Mouse (Mus musculus) thymus, adult 2 months (tissue): ENCODE data around the gene Pex16. TPM values are rescaled to one million over a fixed set of nuclear protein-coding genes. Genes with fewer than 3 reads are reported as not detected.

ENCODE experiments used
- DNase-seq: peaks from one replicate; pipeline ENCODE4 v3.0.0; 2021
- H3K27ac ChIP-seq: fragments of 200-500 bp; 2 replicates; pipeline ENCODE4 v1.5.1; 2012; ENCODE audit warnings: low read length, control low read depth; ENCODE audit not compliant: control insufficient read depth, insufficient read depth
- H3K27me3 ChIP-seq: fragments of 200-500 bp; 2 replicates; pipeline ENCODE4 v1.6.1; 2012; ENCODE audit warnings: mild to moderate bottlenecking, low read length, moderate library complexity, mixed read lengths; ENCODE audit not compliant: control insufficient read depth, insufficient read depth
- H3K36me3 ChIP-seq: fragments of 200-500 bp; 2 replicates; pipeline ENCODE4 v1.6.1; 2012; ENCODE audit warnings: mild to moderate bottlenecking, low read length, moderate library complexity; ENCODE audit not compliant: control insufficient read depth, insufficient read depth
- H3K4me1 ChIP-seq: fragments of 200-500 bp; replicated peaks from 2 replicates; pipeline ENCODE4 v1.6.1; 2012; ENCODE audit warnings: low read length; ENCODE audit not compliant: control insufficient read depth, insufficient read depth
- H3K4me3 ChIP-seq: fragments of 200-500 bp; 2 replicates; pipeline ENCODE4 v1.5.1; 2012; ENCODE audit warnings: mild to moderate bottlenecking, low read length, control low read depth, moderate library complexity; ENCODE audit not compliant: control insufficient read depth, insufficient read depth
- CTCF ChIP-seq: fragments of 200-500 bp; IDR thresholded peaks from 2 replicates; pipeline ENCODE4 v1.5.1; 2012; ENCODE audit warnings: mild to moderate bottlenecking, control low read depth, low read length, moderate library complexity, borderline replicate concordance; ENCODE audit not compliant: control insufficient read depth, poor library complexity, insufficient read depth; ENCODE audit errors: extremely low read depth
- POLR2A ChIP-seq: fragments of 200-500 bp; IDR thresholded peaks from 2 replicates; pipeline ENCODE4 v1.6.1; 2012; ENCODE audit warnings: mild to moderate bottlenecking, low read length, control low read depth, moderate library complexity; ENCODE audit not compliant: control insufficient read depth, poor library complexity, insufficient read depth; ENCODE audit errors: extremely low read depth
- WGBS: fragments of 180-500 bp; shearing (Covaris S2); methylation state at CpG from one replicate; pipeline ENCODE4 v1.1.7; 2018; 5-methylcytosine and 5-hydroxymethylcytosine counted together
- polyA plus RNA-seq: library from polyadenylated mRNA; depleted of rRNA; stranded (reverse); fragments of >200 nt; gene quantifications from 2 replicates; pipeline ENCODE4 v1.2.3, GENCODE M21; 2012

Pex16 gene
- polyA plus RNA-seq, 1 experiment, result 78.0 TPM

DNA sequence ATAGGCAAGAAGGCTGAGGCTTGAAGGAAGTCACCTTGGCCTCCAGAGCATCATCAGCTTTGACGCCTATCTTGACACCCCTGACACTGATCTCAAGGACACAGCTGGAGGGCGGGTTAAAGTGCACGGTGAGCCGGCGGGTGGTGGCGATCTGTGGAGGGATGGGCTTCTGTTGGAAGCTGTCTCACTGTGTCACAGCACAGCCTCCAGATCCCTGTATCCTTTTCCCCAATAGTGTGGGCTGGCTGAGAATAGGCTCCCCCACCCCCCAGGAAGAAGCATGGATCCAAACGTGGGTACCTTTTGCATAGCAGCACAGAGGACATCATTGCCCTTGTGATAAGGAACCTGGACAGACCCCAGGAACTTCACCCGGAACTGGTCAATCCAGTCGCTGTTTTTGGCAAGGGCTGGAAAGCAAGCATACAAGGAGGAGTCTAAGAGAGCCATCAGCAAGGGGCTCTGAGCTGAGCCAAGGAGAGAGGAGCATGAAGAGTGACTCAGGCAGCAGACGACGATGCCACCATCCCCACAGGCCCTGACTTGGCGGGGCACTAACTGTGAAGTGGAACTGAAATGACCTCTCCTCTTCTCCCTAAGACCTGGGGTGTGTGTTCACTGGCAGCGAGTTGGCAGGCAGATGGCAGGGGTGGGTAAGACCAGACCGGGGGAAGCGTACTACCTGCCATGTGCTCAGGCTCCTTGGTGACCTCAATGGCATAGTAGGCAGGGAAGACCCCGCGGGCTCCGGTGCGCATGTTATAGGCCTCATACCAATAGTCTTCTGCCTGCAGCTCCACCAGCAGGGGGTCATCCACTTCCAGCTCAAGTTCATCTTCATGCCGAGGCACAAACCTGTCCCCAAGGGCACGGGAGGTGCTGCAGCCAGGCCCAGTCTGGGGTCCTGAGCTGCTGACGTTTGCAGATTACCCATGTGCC, 10.9 kb downstream of the Pex16 start:
- 88% methylated on average over 22 of the region's 22 CpGs for WGBS
- no peak overlapping the region for H3K27ac ChIP-seq
- peaks cover 7% of the 10 kb centered on the region; the same call in 1 of the 2 replicates for H3K27me3 ChIP-seq
- TF ChIP-seq POLR2A, result no peak
- no peak overlapping the region for H3K4me3 ChIP-seq
- H3K36me3 ChIP-seq, result peaks cover 10% of the 10 kb centered on the region; the same call in 1 of the 2 replicates
- DNase-seq, result no peak
- H3K4me1 ChIP-seq, result peaks cover 29% of the 10 kb centered on the region

DNA sequence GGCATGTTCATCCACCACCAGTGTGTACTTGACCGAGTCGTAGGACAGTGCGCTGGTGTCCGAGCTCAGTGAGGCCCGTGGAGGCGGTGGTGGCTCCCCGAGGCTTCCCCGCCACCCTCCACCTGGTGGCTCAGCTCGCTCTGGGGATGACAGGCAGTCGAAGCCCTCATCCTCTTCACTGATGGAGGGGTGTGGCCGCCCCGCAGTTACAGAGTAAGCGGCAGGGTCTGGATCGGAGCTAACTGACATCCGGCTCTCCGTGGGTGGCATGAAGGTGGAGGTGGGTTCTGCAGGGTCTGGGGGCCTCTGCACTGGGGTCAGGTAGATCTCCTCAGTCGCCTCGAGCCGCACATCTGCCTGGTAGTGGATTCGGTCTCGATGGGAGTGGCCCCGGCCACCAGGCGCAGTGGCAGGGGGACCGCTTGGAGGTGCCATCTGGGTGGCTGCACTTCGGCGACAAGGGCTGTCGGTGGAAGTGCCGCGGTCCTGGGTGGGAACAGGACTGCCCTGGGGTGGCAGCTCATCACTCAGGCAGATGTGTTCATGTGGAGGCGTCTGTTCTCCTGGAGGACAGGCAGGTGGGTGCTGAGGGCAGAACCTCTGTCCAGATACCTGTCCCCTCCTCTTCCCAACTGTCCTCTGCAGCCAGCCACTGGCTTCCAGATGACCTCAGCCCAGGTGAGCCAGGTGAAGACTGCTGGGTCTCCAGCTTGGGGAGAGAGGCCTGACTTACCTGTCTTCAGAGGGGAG, 12.5 kb downstream of the Pex16 start:
- Histone ChIP-seq H3K36me3 (no peaks in the 10 kb centered on the region), H3K4me3 (no peak overlapping the region), H3K27ac (no peak overlapping the region), H3K4me1 (peaks cover 29% of the 10 kb centered on the region), H3K27me3 (peaks cover 7% of the 10 kb centered on the region; the same call in 1 of the 2 replicates)
- no peak for TF ChIP-seq CTCF
- no peak for TF ChIP-seq POLR2A
- 95% methylated on average over 30 of the region's 30 CpGs for WGBS
- no peak for DNase-seq

DNA sequence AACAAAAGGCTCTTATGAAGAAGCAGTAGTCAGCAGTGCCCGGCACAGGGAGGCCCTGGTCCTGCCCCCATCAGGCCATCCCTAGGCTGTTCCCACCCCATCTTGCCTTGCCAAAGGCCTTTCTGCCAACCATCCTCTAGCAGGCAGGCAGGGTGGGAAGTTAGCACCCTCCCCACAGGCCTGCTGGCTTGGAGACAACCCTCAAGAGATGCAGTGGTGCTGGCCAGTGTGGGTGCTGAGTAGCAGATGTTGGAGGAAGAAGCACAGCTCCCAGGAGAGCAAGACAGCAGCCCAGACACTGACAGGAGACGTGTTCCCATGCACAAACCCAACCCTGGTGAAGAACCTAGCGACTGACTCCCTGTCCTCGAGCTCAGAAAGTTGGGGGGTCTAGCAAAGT, 13.2 kb downstream of the Pex16 start:
- H3K27ac ChIP-seq, result no peak overlapping the region
- H3K4me1 ChIP-seq, result peaks cover 29% of the 10 kb centered on the region
- no peaks in the 10 kb centered on the region for H3K36me3 ChIP-seq
- peaks cover 7% of the 10 kb centered on the region; the same call in 1 of the 2 replicates for H3K27me3 ChIP-seq
- H3K4me3 ChIP-seq, result no peak overlapping the region
- DNase-seq, result no peak
- TF ChIP-seq CTCF (no peak), POLR2A (no peak)
- WGBS, result 83% methylated on average over 4 of the region's 4 CpGs

DNA sequence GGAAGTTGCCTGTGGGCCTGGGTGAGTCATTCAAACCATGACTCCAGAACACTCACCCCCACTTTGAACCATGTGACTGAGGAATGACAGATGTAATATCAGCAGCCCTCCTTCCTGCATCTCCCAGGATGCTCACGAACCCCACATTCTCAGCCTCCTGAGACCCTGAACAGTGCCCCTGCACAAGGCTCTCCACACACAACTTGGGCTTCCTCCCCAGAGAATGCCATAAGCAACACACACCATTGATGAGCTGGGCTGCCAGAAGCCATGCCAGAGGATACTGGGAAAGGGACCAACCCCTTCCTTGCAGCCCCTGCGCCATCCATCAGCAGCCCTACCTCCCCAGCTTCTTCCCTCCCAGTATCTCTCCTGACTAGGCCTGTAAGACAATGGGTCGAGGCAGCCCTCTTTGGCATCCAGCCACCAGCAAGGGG, 13.6 kb downstream of the Pex16 start:
- H3K4me1 ChIP-seq, result peaks cover 27% of the 10 kb centered on the region
- 94% methylated on average over 3 of the region's 3 CpGs for WGBS
- H3K27ac ChIP-seq, result no peak overlapping the region
- TF ChIP-seq CTCF, result no peak
- H3K27me3 ChIP-seq, result peaks cover 7% of the 10 kb centered on the region; the same call in 1 of the 2 replicates
- no peak for DNase-seq
- H3K4me3 ChIP-seq, result no peak overlapping the region
- H3K36me3 ChIP-seq, result no peaks in the 10 kb centered on the region

DNA sequence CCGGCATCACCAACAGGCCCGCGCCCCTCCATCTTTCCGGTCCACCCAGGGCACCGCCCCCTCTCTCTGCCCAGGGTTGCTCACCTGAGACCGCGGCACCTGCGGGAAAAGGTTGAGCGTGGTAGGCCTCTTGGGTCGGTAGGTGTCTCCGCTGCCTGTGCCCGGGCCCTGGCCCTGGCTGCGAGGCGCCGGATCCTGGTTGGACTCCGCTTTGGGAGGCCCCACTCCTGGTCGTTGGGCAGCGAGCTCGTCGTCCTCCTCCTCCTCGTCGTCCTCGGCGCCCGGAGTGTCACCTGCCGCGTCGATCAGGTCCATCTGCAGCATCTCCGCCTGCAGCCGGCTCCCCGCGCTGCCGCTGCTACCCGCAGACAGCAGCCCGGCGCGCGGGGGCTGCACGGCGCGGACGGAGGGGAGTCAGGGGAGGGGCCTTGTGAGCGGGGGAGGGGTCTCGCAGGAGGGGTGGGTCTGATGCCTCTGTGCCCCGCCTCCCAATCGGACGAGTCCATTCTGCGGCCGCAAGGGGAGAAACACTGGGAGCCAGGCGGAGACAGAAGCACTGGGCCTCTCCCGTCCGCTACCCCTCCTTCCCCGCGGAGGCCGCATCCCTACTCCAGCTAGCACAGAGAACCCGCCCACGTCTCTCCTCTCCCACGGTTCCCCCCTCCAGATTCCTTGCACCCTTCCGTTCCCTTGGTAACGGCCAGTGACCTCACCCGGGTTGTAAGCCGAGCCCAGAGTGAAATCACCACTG, 14.6 kb downstream of the Pex16 start:
- Histone ChIP-seq H3K27me3 (peaks cover 7% of the 10 kb centered on the region; the same call in 1 of the 2 replicates), H3K36me3 (no peaks in the 10 kb centered on the region), H3K4me3 (peak overlapping the region; percentile 40), H3K4me1 (peaks cover 18% of the 10 kb centered on the region), H3K27ac (no peak overlapping the region)
- TF ChIP-seq CTCF (no peak), POLR2A (no peak)
- WGBS, result 5% methylated on average over 61 of the region's 62 CpGs
- DNase-seq, result peak; percentile 49

DNA sequence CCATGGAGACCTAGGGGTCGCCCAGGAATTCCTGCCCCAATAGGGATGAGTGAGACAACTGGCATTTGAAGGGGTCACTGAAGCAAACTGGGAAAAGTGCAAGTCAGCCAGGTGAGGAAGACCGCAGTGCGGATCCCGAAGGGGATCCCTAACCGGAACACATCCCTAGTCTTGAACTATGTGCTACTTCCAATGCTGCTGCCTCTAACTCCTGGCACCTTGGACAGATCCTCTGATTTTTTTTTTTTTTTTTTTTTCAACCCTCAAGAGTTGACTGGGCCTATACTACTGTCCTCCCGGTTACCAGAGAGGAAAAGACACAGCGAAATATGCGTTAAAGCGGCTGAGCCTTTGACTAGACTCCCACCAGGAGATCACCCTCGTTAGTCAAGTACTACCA, 15.2 kb downstream of the Pex16 start:
- Histone ChIP-seq H3K4me3 (no peak overlapping the region), H3K27me3 (peaks cover 7% of the 10 kb centered on the region; the same call in 1 of the 2 replicates), H3K36me3 (no peaks in the 10 kb centered on the region), H3K27ac (no peak overlapping the region), H3K4me1 (peaks cover 12% of the 10 kb centered on the region)
- 52% methylated on average over 10 of the region's 10 CpGs for WGBS
- DNase-seq, result no peak
- TF ChIP-seq CTCF (no peak), POLR2A (no peak)
